Mouse (Mus musculus) T-helper 1 cell (primary cell): ENCODE data around the gene Pkm.

Source experiments
- in situ Hi-C: fragments of 300-600 bp; cut with MboI, MseI; formaldehyde crosslinking; loops from one replicate; pipeline ENCODE4 v1.15.1; 2025; ENCODE audit warnings: high pct_unique_total_duplicates

Pkm gene

GRCm38 (mm10) chr9:59655958-59656634 lies at the start of gene Pkm:
Gene Pkm, plus strand, starts transcription at chr9:59656368.
- in situ Hi-C loops: no loop called here

- in situ Hi-C loops: no loop called here
Observed at GRCm38 (mm10) chr9:59610950-59611349, 45.2 kb upstream of the Pkm start.

- in situ Hi-C loops: no loop called here
Observed at GRCm38 (mm10) chr9:59615797-59616196, 40.4 kb upstream of the Pkm start.

- in situ Hi-C loops: no loop called here
Observed at GRCm38 (mm10) chr9:59616622-59617306, 39.4 kb upstream of the Pkm start, which contains the start of gene Parp6. Gene Parp6, plus strand, starts transcription at chr9:59617284.

- in situ Hi-C loops: no loop called here
Observed at GRCm38 (mm10) chr9:59617307-59617973, 38.7 kb upstream of the Pkm start.

- in situ Hi-C loops: no loop called here
Observed at GRCm38 (mm10) chr9:59638372-59638771, 17.8 kb upstream of the Pkm start.

GRCm38 (mm10) chr9:59639936-59640335 lies 16.2 kb upstream of the Pkm start:
- in situ Hi-C loops: no loop called here

GRCm38 (mm10) chr9:59641320-59641719 lies 14.8 kb upstream of the Pkm start:
- in situ Hi-C loops: no loop called here

- in situ Hi-C loops: no loop called here
Observed at GRCm38 (mm10) chr9:59649911-59650310, 6.3 kb upstream of the Pkm start.

GRCm38 (mm10) chr9:59653371-59653770 lies 2.8 kb upstream of the Pkm start:
- in situ Hi-C loops: no loop called here

- in situ Hi-C loops: no loop called here
Observed at GRCm38 (mm10) chr9:59654450-59654983, 1.7 kb upstream of the Pkm start.

GRCm38 (mm10) chr9:59656635-59657617 lies 758 bp downstream of the Pkm start:
- in situ Hi-C loops: no loop called here

- in situ Hi-C loops: no loop called here
Observed at GRCm38 (mm10) chr9:59658146-59658545, 2.0 kb downstream of the Pkm start.

- in situ Hi-C loops: no loop called here
Observed at GRCm38 (mm10) chr9:59659036-59660026, 3.2 kb downstream of the Pkm start.

- in situ Hi-C loops: no loop called here
Observed at GRCm38 (mm10) chr9:59660421-59660820, 4.3 kb downstream of the Pkm start.

- in situ Hi-C loops: no loop called here
Observed at GRCm38 (mm10) chr9:59661298-59661975, 5.3 kb downstream of the Pkm start.

- in situ Hi-C loops: no loop called here
Observed at GRCm38 (mm10) chr9:59663226-59663625, 7.1 kb downstream of the Pkm start.

- in situ Hi-C loops: no loop called here
Observed at GRCm38 (mm10) chr9:59663957-59664356, 7.8 kb downstream of the Pkm start.

GRCm38 (mm10) chr9:59664664-59665256 lies 8.6 kb downstream of the Pkm start:
- in situ Hi-C loops: no loop called here
